Mouse (Mus musculus): ENCODE data around the gene Oser1. TPM values are rescaled to one million over a fixed set of nuclear protein-coding genes. Genes with fewer than 3 reads are reported as not detected.
A peak's percentile ranks its signal among the peaks of the same experiment; 100 is the strongest.
"Not testable (repeated sequence)": the region's sequence is repeated elsewhere in the genome, so short reads cannot be mapped to it uniquely, and the experiment has no call there.

Gene Oser1
- total RNA-seq, 2 experiments from 2014 or later: 87.4 to 93.2 TPM

DNA sequence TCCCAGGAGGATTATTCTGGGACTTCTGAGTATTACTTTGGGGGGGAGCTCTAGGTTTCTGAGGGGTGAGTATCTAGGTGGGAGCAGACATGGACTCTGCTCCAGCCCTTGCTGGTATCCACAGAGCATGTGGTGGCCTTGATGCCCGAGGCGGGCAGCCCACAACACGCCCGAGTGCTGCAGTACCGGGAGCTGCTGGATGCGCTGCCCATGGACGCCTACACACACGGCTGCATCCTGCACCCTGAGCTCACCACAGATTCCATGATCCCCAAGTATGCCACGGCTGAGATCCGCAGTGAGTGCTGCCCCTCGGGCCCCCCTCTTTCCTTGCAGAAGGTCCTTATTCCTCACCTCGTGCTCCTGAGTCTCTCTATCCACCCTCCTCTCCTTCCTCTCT, 22.9 kb upstream of the Oser1 start:
- ATAC-seq (replicated peaks; ENCODE audit: poor library complexity): no peak

DNA sequence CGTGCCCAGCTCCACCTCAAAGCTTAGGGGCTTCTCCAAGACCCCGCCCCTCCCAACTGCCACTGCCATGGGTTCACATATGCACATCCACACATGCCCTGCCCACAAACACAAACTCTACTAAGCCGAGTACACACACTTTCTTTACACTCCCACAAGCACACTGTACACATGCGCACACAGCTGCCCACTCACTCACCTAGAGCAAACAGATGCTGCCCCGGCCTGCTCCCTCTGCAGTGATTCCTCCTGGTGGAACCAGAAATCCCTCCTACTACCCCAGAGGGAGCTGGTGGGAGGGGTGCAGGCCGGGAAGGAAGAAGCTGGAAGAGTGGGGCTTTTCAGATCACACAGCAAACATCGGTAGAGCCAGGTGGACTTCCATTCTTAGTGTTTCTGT, 19.5 kb upstream of the Oser1 start:
- no peak for ATAC-seq (replicated peaks; ENCODE audit: poor library complexity)

DNA sequence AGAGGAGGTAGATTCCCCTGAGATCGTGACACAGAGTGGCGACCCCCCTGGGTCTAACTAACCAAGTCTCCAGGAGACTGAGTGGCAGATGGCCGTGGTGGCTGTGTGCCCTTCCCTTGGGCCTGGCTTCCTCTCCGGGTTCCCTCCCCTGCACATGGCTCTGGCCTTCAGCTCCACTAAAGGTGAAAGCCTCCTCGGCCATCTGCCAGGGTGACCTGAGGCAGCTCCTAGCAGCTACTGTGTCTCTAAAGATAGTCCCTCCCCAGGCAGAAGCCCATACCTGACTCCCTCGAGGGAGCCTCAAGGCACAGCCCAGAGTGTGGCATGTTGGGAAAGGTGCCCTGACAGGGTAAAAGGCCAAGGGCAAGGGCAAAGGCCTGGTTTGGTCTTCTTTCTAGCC, 19.0 kb upstream of the Oser1 start:
- ATAC-seq (replicated peaks; ENCODE audit: poor library complexity): no peak

DNA sequence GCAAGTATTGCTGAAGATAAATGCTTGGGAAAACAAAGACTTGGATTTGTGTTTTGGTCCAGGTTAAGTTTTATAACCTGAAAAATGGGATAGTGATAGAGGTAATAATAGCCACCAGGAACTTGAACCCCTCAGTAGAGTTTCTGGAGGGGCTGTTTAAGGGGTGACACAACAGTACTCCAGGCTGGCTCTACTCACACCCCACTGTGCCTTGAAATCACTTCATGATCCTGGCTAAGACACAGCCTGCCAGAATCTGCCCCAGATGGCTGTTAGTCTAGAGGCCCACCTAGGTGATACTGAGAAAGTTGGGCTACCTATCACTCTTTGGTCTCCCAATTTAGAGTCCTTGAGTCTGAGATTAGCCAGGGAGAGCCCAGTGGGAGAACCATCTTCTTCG, 15.0 kb upstream of the Oser1 start:
- ATAC-seq (replicated peaks; ENCODE audit: poor library complexity): no peak

DNA sequence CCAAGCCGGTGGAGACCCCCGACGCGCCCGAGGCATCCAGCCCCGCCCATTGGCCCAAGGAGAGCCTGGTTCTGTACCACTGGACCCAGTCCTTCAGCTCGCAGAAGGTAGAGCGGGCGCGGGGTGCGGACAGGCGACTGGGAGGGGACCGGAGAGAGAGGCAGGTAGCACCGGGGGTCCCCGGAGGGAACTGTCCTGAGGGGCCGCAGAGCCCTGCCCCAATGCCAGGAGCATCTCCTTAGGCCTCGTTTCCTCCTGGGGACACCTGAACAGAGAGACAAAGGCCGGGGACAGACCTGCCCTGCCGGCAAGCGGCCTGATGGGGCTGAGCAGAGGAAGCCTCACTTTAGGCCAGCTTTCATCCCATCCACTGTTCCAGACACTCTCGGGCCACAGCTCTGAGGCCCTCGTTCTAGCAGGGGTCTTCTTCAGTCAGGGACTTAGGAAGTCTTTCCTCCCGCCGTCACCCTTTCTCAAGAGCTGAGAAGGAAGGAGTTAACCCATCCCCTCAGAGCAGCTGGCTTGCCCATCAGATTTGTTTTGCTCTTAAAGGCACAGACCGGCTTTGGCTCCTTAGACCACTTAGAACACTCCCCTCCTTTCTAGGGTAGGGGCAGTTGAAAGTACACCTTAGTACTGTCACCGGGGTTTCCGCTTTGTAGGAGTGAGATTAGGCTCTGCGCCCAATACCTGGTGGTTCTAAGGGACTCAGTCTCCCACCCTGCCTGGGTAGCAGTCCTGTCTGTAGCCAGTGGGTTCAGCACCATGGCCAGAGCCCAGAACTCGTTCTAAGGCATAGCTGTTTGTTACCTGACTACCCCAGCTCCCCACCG, 14.3 kb upstream of the Oser1 start:
- ATAC-seq (replicated peaks; ENCODE audit: poor library complexity): peak; percentile 70; the same call in 1 of the 2 replicates

DNA sequence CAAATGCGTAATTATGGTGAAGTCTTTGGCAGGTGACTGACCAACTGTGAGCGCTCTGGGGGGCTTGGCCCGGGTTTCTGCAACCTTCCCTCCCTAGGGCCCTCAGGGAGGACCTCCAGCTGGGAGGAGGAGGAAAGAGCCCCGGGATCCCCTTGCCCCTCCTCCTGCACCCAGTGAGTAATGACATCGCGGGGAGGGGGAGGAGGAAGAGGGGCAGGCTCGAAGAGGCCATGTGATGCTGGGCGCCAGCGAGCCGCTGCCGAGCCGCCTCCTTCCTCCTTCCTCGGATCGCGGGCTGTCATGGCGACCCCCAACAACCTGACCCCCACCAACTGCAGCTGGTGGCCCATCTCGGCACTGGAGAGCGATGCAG, 13.7 kb upstream of the Oser1 start, which contains the start of gene Gdap1l1:
TSS of gene Gdap1l1 (plus strand) at position 231 of the 373 bp plus-strand sequence.
- 0 out of 2 replicates have a peak, but pooled peaks have one; percentile 18 for ATAC-seq (replicated peaks; ENCODE audit: poor library complexity)

DNA sequence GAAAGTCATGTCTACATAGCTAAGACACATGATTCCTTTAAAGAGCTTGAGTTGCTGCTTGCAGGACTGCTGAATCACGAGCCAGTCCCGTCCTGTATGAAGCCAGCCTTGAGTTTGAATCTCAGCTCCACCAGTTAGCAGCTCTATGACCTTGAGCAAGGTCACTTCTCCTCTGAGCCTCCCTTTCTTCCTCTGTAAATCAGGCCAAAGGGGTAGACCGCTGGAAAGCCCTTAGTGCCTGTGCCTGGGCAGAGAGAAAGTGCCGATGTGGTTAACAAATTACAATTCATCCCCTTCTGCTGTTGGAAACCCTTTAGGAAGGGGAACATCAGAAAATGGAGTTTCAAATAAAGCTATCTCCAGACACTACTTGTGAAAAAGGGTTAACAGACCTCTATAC, 13.3 kb upstream of the Oser1 start:
- no peak for ATAC-seq (replicated peaks; ENCODE audit: poor library complexity)

DNA sequence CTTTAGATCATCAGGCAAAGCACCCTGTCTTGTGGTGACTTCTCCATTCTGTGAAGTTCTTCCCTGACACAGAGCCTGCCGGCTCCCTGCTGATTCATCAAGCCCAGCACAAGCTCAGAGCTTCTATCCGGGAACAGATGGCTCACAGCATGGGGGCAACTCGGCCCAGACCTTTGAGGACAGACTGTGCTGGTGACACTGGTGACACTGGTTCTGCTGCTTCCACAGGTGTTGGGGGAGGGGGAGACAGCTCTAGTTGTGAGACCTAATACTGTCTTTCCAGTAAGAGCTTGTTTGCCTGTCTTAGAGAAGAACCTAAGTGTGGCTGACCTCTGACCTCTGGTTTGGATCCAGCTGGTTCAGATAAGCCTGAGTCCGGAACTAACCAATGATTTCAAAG, 9.5 kb upstream of the Oser1 start:
- ATAC-seq (replicated peaks; ENCODE audit: poor library complexity): peak; percentile 31; the same call in 1 of the 2 replicates

DNA sequence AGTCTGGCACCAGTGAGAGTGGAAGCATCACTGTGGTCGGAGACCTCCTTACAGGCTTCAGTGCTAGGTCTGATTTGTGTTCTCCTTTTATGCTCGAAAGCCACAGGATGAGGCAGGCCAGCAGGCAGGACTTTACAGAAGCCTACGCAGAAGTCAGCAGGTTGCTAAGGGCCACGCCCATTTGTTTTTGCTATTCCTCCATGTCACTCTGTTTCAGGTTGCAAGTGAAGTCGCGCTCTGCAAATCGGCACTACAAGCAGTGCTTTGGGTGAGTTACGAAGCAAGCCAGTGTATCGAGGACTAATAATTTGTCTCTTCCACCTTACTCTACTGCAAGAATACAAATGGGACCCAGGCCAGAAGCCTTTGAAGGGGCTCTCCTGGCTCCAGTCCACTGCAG, 6.8 kb upstream of the Oser1 start:
- ATAC-seq (replicated peaks; ENCODE audit: poor library complexity): no peak

DNA sequence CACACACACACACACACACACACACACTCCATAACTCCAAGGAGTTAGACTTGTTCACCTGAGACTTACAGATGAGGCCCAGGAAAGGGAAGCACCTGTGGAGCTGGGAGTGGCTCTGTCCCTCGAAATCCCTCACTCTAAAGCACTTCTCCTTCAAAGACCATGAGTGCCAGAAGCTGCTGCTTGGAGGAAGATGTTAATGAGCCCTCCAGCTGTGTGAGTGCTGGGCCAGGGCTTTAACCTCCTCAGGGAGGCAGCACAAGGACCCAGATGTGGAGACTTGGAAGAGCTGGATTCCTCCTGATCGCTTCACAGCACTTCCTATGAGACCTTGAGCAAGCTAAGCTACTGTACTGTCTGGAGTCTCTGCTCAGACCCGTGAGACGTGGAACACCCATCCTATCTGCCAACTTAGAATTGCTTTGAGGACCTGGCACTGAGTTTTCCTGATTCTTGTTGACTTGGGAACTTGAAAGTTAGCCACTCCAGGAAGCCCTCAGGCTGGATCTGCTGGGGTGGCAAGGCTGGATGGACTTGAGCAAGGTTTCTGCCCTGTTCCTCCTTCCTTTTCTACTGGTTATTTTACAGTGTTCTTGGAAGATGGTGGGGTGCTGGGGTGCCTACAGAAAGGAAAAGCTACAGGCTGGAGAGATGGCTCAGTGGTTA, 4.0 kb upstream of the Oser1 start:
- no peak for ATAC-seq (replicated peaks; ENCODE audit: poor library complexity)

DNA sequence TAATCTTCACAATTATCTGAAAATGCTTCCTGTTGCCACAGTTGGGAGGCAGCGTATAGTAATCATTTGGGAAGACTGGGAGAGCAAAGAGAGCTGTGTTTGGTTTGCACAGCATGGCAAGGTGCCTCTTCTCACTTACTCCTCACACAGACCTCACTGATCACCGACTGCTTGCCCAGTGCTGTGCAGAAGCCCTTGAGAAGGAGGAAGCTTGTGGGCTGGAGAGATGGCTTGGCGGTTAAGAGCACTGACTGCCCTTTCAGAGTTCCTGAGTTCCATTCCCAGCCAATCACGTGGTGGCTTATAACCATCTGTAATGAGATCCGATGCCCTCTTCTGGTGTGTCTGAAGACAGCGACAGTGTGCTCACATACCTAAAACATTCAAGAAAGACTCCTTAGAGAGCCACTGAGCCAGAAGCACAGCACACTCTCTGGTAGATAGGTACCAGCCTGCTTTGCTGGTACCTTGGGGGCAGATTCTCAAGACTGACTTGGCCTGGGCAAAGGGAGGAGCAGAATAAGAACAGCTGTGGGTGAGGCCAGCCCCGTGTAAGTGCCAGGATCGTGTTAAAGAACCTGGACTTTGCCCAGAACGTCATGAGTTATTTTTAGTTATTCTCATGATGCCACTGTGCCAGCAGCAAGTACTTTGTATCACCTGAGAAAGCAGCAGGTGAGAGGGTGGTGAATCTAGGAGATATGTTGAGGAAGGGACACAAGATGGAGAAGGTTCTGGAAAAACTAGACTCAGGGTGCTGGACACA, 1.4 kb downstream of the Oser1 start:
- no peak for ATAC-seq (replicated peaks; ENCODE audit: poor library complexity)

DNA sequence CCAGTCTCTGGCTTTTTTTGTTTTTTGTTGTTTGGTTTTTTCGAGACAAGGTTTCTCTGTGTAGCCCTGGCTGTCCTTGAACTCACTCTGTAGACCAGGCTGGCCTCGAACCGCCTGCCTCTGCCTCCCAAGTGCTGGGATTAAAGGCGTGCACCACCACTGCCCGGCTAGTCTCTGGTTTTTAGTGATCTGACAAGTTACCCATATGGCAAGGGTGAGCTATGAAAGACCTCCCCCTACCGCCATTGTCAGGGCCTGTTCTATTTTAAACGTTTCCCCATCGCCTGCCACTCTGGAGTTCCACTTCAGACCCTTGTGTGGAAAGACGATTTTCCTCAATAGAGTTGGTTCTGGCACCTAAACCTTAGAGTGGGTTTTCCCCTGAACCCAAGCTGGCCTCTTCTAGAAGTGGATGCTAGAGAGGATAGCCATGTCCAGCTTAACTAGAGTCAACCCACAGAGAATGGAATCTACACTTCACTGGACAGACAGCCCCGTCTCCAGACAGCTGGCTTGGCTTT, 4.1 kb downstream of the Oser1 start:
- no peak for ATAC-seq (replicated peaks; ENCODE audit: poor library complexity)

DNA sequence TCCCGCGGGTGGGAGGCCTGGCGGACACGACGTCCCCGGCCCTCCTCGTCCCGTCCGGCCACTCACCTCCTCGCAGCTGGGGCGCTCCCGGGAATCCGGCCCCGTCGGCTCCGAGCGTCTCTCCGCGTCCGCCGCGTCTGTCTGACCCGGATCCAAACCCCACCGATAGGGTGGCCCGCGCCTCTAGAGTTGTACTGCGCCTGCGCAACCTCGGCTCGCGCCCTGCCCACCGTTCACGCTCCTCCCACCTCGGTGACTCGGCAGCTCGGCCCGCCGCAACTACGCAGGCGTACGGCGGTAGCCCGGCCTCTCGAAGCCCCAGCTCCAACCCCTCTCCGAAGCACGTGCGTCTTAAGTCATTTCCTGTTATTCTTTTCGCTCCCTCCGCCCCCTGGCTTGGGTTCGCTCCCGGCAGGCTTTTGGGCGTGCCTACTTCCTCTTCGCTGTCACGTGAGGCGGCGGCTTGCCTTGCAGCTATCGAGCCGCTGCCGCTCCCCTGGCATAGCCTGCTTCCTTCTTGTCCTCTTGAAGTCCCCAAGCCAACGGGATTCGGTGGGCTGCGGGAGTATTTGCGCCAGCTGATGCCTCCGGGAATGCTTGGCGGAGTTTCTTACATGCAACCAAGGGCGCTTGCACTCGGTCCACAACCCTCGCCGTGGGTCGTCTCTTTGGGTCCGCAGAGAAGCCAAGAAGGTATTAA, 5.0 kb downstream of the Oser1 start:
- ATAC-seq (replicated peaks; ENCODE audit: poor library complexity): peak; percentile 87

DNA sequence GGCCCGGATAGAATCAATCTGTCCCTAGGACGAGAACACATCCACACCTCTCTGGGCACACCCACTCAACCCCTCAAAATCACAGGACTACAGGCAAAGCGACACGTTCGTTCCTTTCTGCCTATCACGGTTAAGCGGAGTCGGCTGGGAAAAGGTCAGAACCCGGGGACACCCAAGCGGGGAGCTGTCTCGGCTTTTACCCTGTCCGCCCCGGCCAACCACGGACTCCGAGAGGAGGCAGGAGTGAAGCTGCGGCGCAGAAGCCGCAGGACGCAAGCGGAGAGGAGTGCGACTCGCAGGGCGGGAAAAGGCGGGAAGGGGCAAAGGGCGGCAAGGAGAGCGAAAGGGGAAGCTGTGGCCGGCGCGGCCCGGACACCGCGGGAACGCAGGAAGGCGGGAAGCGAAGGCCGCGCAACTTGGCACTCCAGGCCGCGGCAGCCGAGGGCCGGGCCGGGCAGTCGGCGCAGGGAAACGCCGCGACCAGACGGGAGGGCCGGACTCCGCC, 5.6 kb downstream of the Oser1 start:
- ATAC-seq (replicated peaks; ENCODE audit: poor library complexity): peak; percentile 47

DNA sequence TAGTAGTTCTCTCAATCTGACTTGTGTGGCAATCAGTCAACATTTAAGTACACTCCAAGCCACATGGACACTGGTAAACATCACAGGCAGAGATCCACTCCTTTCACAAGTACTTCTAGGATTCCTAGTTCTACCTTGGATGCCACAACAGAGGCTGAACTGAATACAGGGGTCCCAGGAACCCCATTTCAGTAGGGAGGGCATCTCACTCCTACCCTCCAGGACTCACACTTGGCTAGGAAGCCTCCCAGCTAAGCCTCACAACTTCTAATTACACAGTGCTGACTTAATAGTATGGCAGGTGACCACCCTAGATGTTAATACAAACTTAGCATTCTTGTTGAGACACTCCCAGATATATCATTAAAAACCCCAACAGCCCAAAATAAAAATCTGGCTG, 6.7 kb downstream of the Oser1 start:
- no peak for ATAC-seq (replicated peaks; ENCODE audit: poor library complexity)

DNA sequence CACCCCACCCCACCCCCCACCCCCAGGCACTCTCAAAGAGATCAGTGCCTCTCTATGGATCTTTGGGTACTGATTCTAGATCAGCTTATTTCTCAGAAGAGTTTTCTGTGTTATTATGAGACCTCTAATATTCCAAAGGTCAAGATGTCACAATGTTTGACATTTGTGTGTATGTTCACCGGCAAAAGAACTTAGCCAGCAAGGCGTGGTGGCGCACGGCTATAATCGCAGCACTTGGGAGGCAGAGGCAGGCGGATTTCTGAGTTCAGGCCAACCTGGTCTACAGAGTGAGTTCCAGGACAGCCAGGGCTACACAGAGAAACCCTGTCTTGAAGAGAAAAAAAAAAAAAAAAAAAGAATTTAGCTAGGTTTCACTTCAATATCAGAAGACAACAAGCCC, 7.5 kb downstream of the Oser1 start:
- no peak for ATAC-seq (replicated peaks; ENCODE audit: poor library complexity)

DNA sequence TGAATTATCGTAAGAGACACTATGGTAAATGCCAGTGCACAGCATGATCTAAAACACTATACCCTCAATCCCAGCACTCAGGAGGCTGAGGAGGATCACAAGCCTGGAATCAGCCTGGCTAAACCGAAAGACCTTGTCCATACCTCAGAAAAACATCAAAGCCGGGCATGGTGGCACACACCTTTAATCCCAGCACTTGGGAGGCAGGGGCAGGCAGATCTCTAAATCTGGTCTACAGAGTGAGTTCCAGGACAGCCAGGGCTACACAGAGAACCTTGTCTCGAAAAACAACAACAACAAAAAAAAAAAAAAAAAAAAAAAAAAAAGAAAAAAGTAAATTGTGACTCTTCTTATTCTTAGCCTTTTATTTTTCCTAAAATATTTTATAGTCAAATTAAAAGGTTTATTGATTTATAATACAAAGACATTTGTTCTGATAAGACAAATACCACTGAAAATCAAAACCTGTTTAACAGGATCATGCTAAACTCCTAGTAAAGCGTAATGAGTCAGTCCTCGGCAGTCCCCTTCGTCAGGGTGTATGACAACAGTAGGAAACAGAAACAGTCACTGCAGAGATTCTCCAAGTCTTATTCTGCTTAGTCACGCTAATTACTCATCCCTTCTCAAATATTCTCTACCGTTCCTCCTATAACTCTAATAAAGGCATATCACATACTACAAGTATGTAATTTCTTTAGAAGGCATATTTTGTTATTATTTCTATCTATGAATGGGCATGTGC, 11.5 kb downstream of the Oser1 start:
- ATAC-seq (replicated peaks; ENCODE audit: poor library complexity): no peak

DNA sequence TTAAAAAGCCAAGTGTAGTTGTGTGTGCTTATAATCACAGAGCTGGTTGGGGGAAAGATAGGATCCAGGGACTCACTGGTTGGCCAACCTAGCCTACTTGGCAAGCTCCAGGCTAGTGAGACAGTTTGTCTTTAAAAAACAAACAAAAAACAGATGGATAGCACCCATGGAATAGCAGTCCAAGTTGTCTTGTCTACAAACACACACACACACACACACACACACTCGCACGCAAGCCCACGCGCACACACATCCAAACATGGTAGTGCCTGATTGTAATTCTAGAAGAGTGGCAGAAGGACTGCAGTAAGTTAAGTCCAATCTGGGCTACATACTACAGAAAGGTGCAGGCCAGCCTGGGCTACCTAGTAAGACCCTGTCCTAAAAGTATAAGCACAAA, 12.1 kb downstream of the Oser1 start:
- no peak for ATAC-seq (replicated peaks; ENCODE audit: poor library complexity)

DNA sequence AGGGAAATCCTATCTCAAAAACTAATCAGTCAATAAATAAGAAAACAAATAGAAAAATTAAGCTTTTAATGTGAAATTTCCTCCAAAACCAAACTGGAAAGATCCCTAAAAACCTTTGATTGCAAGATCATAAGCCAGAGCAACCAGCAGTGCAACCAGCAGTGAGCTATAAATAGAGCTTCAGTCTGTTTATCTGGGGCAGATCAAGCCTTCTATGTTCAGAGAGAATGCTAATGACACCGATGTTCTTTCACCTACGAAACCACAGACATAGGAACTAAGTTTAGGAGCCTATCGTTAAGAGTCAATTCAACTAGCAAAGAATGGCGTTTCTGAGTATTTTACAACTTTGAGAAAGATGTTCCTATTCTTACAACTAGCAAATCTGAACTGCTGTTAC, 12.7 kb downstream of the Oser1 start:
- ATAC-seq (replicated peaks; ENCODE audit: poor library complexity): no peak

DNA sequence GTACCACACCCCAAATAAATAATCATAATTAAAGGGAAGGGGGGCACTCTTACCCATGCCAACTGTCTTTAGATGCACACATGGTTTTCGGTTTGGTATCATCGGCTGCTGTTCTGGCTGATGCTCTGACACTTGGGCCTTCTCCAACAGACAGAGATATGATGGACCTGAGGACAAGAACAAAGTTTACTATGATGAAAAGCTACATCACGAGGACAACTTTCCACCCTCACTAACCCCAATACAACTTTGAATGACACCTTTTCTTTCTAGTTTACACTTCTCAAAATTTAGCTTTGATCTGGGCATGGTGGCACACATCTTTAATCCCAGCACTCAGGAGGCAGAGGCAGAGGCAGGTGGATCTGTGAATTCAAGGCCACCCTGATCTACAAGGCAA, 13.2 kb downstream of the Oser1 start:
- not testable (repeated sequence) for ATAC-seq (replicated peaks; ENCODE audit: poor library complexity)

Data from megakaryocyte progenitor cell, adult 5-6 weeks (primary cell).